Mouse (Mus musculus) MEL (cell line): Measurements from ENCODE around the gene Cmss1.

Experiments used
- CHD2 ChIP-seq: IDR thresholded peaks from 2 replicates; pipeline ENCODE4 v1.6.1; 2011; ENCODE audit warnings: low read length, improper control_type of control experiment
- CTCF ChIP-seq, 3 experiments: IDR thresholded peaks in 2 of 3; conservative IDR thresholded peaks in 1 of 3; 2 replicates each; pipeline ENCODE4 v1.5.1; 2011 to 2012; ENCODE audit warnings: low read length in 3 of 3, low read depth in 2 of 3, mild to moderate bottlenecking in 2 of 3, improper control_type of control experiment in 1 of 3, inconsistent platforms in 1 of 3, mixed read lengths in 1 of 3, moderate library complexity in 1 of 3; ENCODE audit not compliant: control insufficient read depth in 1 of 3, insufficient read depth in 1 of 3, poor library complexity in 1 of 3, severe bottlenecking in 1 of 3
- TAL1 ChIP-seq: IDR thresholded peaks from 2 replicates; pipeline ENCODE4 v1.6.1; 2012; ENCODE audit warnings: mild to moderate bottlenecking, inconsistent platforms, low read length, moderate library complexity, mixed read lengths

GRCm38 (mm10) chr16:57485265-57485664 is 121.4 kb downstream of the Cmss1 start:
- TF ChIP-seq CTCF (IDR thresholded peaks at IDR 0.05 in 2 of 3, conservative IDR thresholded peaks at IDR 0.05 in 1 of 3; ENCODE audit: control insufficient read depth in 1 of 3, insufficient read depth in 1 of 3, low read depth in 2 of 3, low read length in 3 of 3, poor library complexity in 1 of 3, severe bottlenecking in 1 of 3) (no peak), TAL1 (no peak), CHD2 (no peak)
